Mouse (Mus musculus) G1E (cell line): ENCODE data around the gene Azin2. TPM values are rescaled to one million over a fixed set of nuclear protein-coding genes. Genes with fewer than 3 reads are reported as not detected.

Source experiments
- ATAC-seq: 2 replicates; pipeline ENCODE4 v1.8.0; 2016; ENCODE audit warnings: mild to moderate bottlenecking; ENCODE audit not compliant: insufficient number of reproducible peaks, poor library complexity, low FRiP score, severe bottlenecking; ENCODE audit errors: extremely low read depth
- DNase-seq: peaks from one replicate; pipeline ENCODE4 v3.0.0; 2012; ENCODE audit warnings: low spot score
- H3K27me3 ChIP-seq: 2 replicates; pipeline ENCODE4 v1.6.1; 2012; ENCODE audit warnings: mild to moderate bottlenecking, low read length, inconsistent platforms; ENCODE audit not compliant: insufficient read depth
- H3K36me3 ChIP-seq: replicated peaks from 2 replicates; pipeline ENCODE3; 2012; ENCODE audit warnings: mild to moderate bottlenecking, inconsistent platforms
- H3K4me1 ChIP-seq: 2 replicates; pipeline ENCODE4 v1.6.1; 2012; ENCODE audit warnings: low read depth, low read length, inconsistent platforms, mixed read lengths; ENCODE audit not compliant: insufficient read depth
- H3K4me3 ChIP-seq: 2 replicates; pipeline ENCODE4 v1.5.1; 2012; ENCODE audit warnings: low read depth, mild to moderate bottlenecking, inconsistent platforms, low read length, moderate library complexity, mixed read lengths
- H3K9me3 ChIP-seq: replicated peaks from 2 replicates; pipeline ENCODE4 v1.6.1; 2012; ENCODE audit warnings: inconsistent platforms
- CTCF ChIP-seq: IDR thresholded peaks from 2 replicates; pipeline ENCODE4 v1.5.1; 2012; ENCODE audit warnings: low read depth, low read length, inconsistent platforms, mixed read lengths
- GATA1 ChIP-seq: IDR thresholded peaks from 2 replicates; pipeline ENCODE4 v1.6.1; 2012; ENCODE audit warnings: borderline replicate concordance, low read length, inconsistent platforms, mixed read lengths
- GATA2 ChIP-seq: IDR thresholded peaks from 2 replicates; pipeline ENCODE4 v1.6.1; 2012; ENCODE audit warnings: low read depth, low read length, inconsistent platforms, borderline replicate concordance
- POLR2AphosphoS5 ChIP-seq: IDR thresholded peaks from 2 replicates; pipeline ENCODE4 v1.6.1; 2012; ENCODE audit warnings: low read depth, low read length, inconsistent platforms; ENCODE audit not compliant: insufficient replicate concordance
- TAL1 ChIP-seq: conservative IDR thresholded peaks from 2 replicates; pipeline ENCODE4 v1.6.1; 2012; ENCODE audit warnings: low read depth, low read length, inconsistent platforms, mixed read lengths
- polyA plus RNA-seq: library from polyadenylated mRNA; stranded (reverse); fragments of >175 nt; gene quantifications from 2 replicates; pipeline ENCODE4 v1.2.3, GENCODE M21; 2012
- total RNA-seq, 2 experiments: library from RNA; stranded (forward) in 1 of 2; stranded (reverse) in 1 of 2; fragments of 200-1000 nt in 1 of 2; fragments of >200 nt in 1 of 2; fragmentation: Nextera tagmentation in 1 of 2; gene quantifications; 2 replicates each; pipeline ENCODE4 v1.2.3; 2014 to 2017

Gene Azin2
- total and polyA plus RNA-seq, 3 experiments = not detected

DNA sequence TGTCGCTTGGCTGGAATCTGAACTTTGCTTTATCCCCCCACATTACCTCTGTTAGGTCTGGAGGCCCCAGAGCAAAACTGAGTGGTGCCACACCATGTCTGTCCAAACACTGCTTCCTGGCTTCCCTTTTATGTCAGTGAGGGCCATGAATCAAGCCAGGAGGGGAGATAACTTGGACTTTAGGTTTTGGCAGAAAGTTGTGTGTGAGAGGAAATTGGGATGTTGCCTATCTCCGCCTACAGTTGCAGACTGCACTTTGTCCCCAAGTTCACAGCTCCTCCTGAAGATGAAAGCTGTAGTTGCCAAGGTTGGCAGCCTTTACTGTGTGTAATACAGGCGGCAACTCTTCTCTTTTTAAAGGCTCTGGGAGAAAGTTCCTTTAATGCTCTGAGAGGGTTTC lies 38.5 kb upstream of the Azin2 start:
- Histone ChIP-seq H3K9me3 (no peaks in the 10 kb centered on the region), H3K36me3 (peaks cover 95% of the 10 kb centered on the region), H3K27me3 (no peaks in the 10 kb centered on the region), H3K4me3 (no peak overlapping the region), H3K4me1 (peaks cover 56% of the 10 kb centered on the region)
- DNase-seq (no peak), ATAC-seq (no peak)
- TF ChIP-seq TAL1 (no peak), POLR2AphosphoS5 (no peak), GATA2 (no peak), GATA1 (no peak), CTCF (no peak)

GRCm38 (mm10) chr4:128998401-128998800 lies 36.2 kb upstream of the Azin2 start:
- H3K9me3 ChIP-seq = no peaks in the 10 kb centered on the region
- peaks cover 63% of the 10 kb centered on the region for H3K4me1 ChIP-seq
- TF ChIP-seq CTCF (no peak), TAL1 (peak; percentile 45; the same call in 1 of the 2 replicates)
- DNase-seq (peak; percentile 78), ATAC-seq (peak; percentile 96)
- H3K4me3 ChIP-seq = peak overlapping the region; percentile 35; the same call in 1 of the 2 replicates
- peaks cover 87% of the 10 kb centered on the region for H3K36me3 ChIP-seq
- no peaks in the 10 kb centered on the region for H3K27me3 ChIP-seq

GRCm38 (mm10) chr4:128997258-128997657 lies 35.0 kb upstream of the Azin2 start:
- TF ChIP-seq GATA1 = no peak
- TF ChIP-seq CTCF = no peak
- TF ChIP-seq POLR2AphosphoS5 = no peak
- TF ChIP-seq TAL1 = no peak
- no peak for TF ChIP-seq GATA2
- ATAC-seq (no peak), DNase-seq (peak; percentile 50)
- Histone ChIP-seq H3K4me3 (no peak overlapping the region; the same call in 1 of the 2 replicates), H3K36me3 (peaks cover 76% of the 10 kb centered on the region), H3K4me1 (peaks cover 69% of the 10 kb centered on the region), H3K27me3 (no peaks in the 10 kb centered on the region), H3K9me3 (no peaks in the 10 kb centered on the region)

DNA sequence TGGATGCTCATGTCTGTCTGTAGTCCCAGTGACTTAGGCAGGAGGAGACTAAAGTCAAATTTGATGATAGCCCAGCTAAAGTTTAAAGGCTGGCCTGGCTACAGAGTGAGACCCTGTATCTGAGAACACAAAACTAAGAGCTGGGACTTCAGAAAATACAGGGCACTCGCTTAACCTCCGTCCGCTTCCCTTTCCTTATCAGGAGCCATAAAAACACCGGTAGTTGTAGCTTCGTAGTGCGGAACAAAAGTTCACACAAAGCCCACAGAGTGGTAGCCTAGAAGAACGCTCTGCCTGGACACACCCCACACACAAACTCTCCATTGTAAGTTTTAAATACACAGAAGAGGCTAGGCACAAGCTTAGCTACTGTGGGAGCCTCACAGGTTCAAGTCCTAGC lies 33.0 kb upstream of the Azin2 start:
- TF ChIP-seq TAL1 (no peak), CTCF (no peak), POLR2AphosphoS5 (no peak), GATA2 (no peak), GATA1 (no peak)
- ATAC-seq (no peak), DNase-seq (no peak)
- no peaks in the 10 kb centered on the region for H3K27me3 ChIP-seq
- H3K4me3 ChIP-seq = peak overlapping the region; percentile 85; the same call in 1 of the 2 replicates
- no peaks in the 10 kb centered on the region for H3K9me3 ChIP-seq
- H3K4me1 ChIP-seq = peaks cover 62% of the 10 kb centered on the region
- H3K36me3 ChIP-seq = peaks cover 56% of the 10 kb centered on the region

DNA sequence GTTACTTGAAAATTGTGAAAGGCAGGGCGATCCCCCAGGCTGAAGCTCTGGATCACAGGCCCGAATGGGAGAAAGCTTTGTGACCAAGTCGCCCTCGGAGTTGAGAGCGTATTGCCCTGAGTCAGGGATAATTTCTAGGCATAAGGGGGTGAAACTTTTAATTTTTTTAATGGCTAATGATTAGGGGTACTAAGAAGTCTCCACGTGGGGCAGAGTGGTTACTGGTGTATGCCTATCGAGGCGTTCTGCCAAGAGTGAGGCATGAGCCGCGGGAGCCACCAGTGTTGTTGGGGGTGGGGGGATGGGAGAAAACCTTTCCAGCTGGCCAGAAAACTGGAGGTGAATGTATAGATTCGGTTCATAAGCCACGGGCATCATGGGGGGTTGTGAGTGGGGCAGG lies 31.4 kb upstream of the Azin2 start:
- H3K27me3 ChIP-seq = peaks cover 3% of the 10 kb centered on the region; the same call in 1 of the 2 replicates
- ATAC-seq (no peak), DNase-seq (peak; percentile 43)
- H3K9me3 ChIP-seq = no peaks in the 10 kb centered on the region
- no peak for TF ChIP-seq CTCF
- no peak for TF ChIP-seq GATA2
- TF ChIP-seq TAL1 = no peak
- no peak for TF ChIP-seq POLR2AphosphoS5
- no peak for TF ChIP-seq GATA1
- peaks cover 41% of the 10 kb centered on the region for H3K36me3 ChIP-seq
- peaks cover 65% of the 10 kb centered on the region for H3K4me1 ChIP-seq
- peak overlapping the region; percentile 85 for H3K4me3 ChIP-seq

DNA sequence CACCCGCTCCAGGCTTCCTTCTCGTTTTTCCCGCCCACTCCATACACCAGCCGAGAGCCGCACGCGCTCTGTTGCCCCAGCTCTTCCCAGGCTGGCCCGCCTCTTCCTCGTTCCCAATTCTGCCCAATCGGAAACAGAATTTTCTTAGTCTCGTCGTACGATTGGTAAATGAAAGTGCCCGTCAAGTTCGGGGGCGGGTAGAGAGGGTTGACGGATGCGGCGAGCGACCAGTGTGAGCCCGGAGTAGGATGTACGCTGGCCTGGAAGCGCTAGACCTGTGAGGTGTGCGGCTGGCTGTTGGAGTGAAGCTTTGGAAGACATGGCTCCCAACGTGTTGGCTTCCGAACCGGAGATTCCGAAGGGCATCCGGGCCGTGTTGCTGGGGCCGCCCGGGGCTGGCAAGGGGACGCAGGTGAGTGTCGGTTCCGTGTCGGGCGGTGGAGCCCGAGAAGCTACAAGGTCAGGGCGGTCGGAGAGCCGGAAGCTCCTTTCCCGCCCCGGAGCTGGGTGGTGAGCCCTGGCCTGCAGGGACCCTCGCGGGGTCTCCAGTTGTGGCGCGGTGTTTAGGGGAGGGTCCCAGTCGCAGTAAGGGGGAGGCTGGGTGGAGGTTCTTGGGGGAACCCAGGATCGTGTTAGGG lies 30.9 kb upstream of the Azin2 start:
- Histone ChIP-seq H3K9me3 (no peaks in the 10 kb centered on the region), H3K4me1 (peaks cover 62% of the 10 kb centered on the region), H3K27me3 (peaks cover 5% of the 10 kb centered on the region), H3K36me3 (peaks cover 37% of the 10 kb centered on the region), H3K4me3 (peak overlapping the region; percentile 85)
- ATAC-seq = peak; percentile 94
- DNase-seq = peak; percentile 92
- TF ChIP-seq POLR2AphosphoS5 (no peak), GATA1 (no peak), GATA2 (no peak), TAL1 (no peak), CTCF (no peak)
